Mouse (Mus musculus): ENCODE measurements around the gene Vmn1r235.

DNA sequence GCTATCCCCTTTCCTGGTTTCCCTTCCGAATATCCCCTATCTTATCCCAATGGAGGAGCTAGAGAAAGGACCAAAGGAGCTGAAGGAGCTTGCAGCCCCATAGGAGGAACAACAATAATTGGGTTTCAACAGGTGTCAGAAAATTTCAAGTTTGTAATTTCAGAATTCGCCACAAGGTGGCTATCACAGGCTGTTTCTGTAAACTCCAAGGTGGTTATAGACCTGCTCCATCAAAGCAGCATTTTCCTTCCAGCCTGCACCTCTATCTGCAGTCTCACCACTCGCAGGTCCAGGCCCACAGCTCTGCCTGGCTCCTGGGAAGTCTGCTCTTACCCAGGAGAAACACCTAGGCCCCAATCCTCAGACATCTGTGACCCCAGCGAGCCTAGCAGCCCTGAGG lies 15.9 kb downstream of the Vmn1r235 start:
- TF ChIP-seq CTCF (IDR thresholded peaks at IDR 0.05; ENCODE audit: borderline replicate concordance, insufficient read depth, low read depth, low read length) (peak; percentile 44; the same call in 1 of the 2 replicates), POLR2A (IDR thresholded peaks at IDR 0.05; ENCODE audit: borderline replicate concordance, insufficient read depth, low read length) (no peak)

Data from cerebellum, adult 2 months (tissue).